Mouse (Mus musculus): Measurements from ENCODE around the gene Ankrd11. TPM values are rescaled to one million over a fixed set of nuclear protein-coding genes. Genes with fewer than 3 reads are reported as not detected.

Gene Ankrd11
- polyA plus RNA-seq, 1 experiment, result 56.4 TPM

DNA sequence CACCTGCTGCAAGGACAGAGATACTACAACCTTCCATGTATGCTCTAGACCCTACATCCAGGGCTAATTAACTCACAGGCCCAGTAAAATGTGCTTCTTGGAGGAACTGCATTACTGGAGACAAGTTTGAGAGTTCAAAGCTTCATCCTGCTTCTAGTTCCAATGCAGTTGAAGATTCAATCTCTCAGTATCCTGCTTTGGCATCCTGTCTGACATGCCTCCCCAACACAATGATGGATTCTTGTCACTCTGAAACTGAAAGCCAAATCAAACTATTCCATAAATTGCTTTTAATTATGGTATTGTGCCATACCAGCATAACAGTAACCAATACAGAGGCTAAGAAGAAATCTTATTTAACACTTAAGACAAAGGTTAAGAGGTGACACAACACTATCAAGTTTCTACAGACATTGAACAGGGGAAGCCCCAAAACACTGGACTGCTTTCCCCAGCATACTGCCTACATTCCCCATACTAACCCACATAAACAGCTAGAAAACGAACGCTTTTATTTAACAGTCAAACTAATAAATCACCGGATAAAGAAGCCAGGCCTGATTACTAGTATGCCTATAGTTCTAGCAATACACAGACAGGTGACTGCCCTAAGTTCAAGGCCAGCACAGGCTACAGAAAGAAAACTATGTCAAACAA, 72.0 kb downstream of the Ankrd11 start:
- H3K36me3 ChIP-seq (ENCODE audit: control insufficient read depth, insufficient read depth), result peaks cover 14% of the 10 kb centered on the region
- no peak overlapping the region for H3K4me2 ChIP-seq (ENCODE audit: low read depth)
- peaks cover 100% of the 10 kb centered on the region for H3K79me2 ChIP-seq (ENCODE audit: control insufficient read depth, insufficient read depth)
- H3K4me3 ChIP-seq, result no peak overlapping the region
- H3ac ChIP-seq (ENCODE audit: control insufficient read depth, insufficient read length), result no peak overlapping the region
- H3K27me3 ChIP-seq (ENCODE audit: control insufficient read depth, insufficient read depth, insufficient read length), result no peaks in the 10 kb centered on the region
- TF ChIP-seq TCF3 (IDR thresholded peaks at IDR 0.05; ENCODE audit: insufficient read length, low read depth) (no peak), E2F4 (IDR thresholded peaks at IDR 0.05; ENCODE audit: insufficient read depth) (no peak), POLR2AphosphoS2 (IDR thresholded peaks at IDR 0.05; ENCODE audit: insufficient read length, low read depth) (no peak), REST (IDR thresholded peaks at IDR 0.05; ENCODE audit: insufficient read depth, insufficient read length) (no peak), MAX (IDR thresholded peaks at IDR 0.05; ENCODE audit: low read depth) (no peak), MYOG (IDR thresholded peaks at IDR 0.05; ENCODE audit: control insufficient read depth in 1 of 3, insufficient read depth in 1 of 3, insufficient read length in 2 of 3, low read depth in 2 of 3) (no peak), CEBPB (IDR thresholded peaks at IDR 0.05; ENCODE audit: insufficient read depth, poor library complexity, severe bottlenecking) (no peak), MYOD1 (IDR thresholded peaks at IDR 0.05; ENCODE audit: control insufficient read depth in 1 of 3, insufficient read length in 2 of 3, low read depth in 2 of 3) (no peak), USF1 (IDR thresholded peaks at IDR 0.05; ENCODE audit: low read depth) (no peak), POLR2A (IDR thresholded peaks at IDR 0.05; ENCODE audit: insufficient read length, low read depth) (no peak), TCF12 (IDR thresholded peaks at IDR 0.05; ENCODE audit: insufficient read depth, poor library complexity, severe bottlenecking) (no peak), SRF (IDR thresholded peaks at IDR 0.05; ENCODE audit: control insufficient read depth, insufficient read length, low read depth) (no peak)

- no peak overlapping the region for H3K4me2 ChIP-seq (ENCODE audit: low read depth)
- TF ChIP-seq MYOG (IDR thresholded peaks at IDR 0.05; ENCODE audit: control insufficient read depth in 1 of 3, insufficient read depth in 1 of 3, insufficient read length in 2 of 3, low read depth in 2 of 3) (no peak), POLR2AphosphoS2 (IDR thresholded peaks at IDR 0.05; ENCODE audit: insufficient read length, low read depth) (no peak), SRF (IDR thresholded peaks at IDR 0.05; ENCODE audit: control insufficient read depth, insufficient read length, low read depth) (no peak), CEBPB (IDR thresholded peaks at IDR 0.05; ENCODE audit: insufficient read depth, poor library complexity, severe bottlenecking) (no peak), TCF12 (IDR thresholded peaks at IDR 0.05; ENCODE audit: insufficient read depth, poor library complexity, severe bottlenecking) (no peak), MYOD1 (IDR thresholded peaks at IDR 0.05; ENCODE audit: control insufficient read depth in 1 of 3, insufficient read length in 2 of 3, low read depth in 2 of 3) (no peak), REST (IDR thresholded peaks at IDR 0.05; ENCODE audit: insufficient read depth, insufficient read length) (no peak), E2F4 (IDR thresholded peaks at IDR 0.05; ENCODE audit: insufficient read depth) (no peak), POLR2A (IDR thresholded peaks at IDR 0.05; ENCODE audit: insufficient read length, low read depth) (no peak)
Measured at GRCm38 (mm10) chr8:122968145-122968544, 73.9 kb downstream of the Ankrd11 start.

DNA sequence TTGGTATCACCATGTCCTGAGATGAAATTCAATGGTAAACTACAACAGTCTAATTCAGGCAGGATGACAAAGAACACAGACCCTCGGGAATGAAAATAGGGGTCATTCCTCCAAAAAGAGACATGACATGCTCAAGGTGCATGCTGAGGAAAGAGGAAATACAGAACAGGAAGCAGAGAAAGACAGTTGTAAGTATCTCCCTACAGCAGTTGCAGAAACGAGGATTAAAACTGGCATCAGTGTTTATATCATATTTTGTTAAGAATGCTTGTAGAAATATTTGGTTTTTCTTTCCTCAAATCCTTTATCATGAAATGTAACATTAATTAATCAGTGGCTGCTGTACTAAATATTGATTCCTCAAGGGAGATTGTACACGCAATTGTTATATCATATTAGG, 75.4 kb downstream of the Ankrd11 start:
- no peak overlapping the region for H3K4me2 ChIP-seq (ENCODE audit: low read depth)

More at GRCm38 (mm10) chr8:122968145-122968544, 73.9 kb downstream of the Ankrd11 start:
- H3K4me3 ChIP-seq, result no peak overlapping the region
- no peak overlapping the region for H3ac ChIP-seq (ENCODE audit: control insufficient read depth, insufficient read length)
- no peaks in the 10 kb centered on the region for H3K27me3 ChIP-seq (ENCODE audit: control insufficient read depth, insufficient read depth, insufficient read length)
- peaks cover 100% of the 10 kb centered on the region for H3K79me2 ChIP-seq (ENCODE audit: control insufficient read depth, insufficient read depth)
- H3K36me3 ChIP-seq (ENCODE audit: control insufficient read depth, insufficient read depth), result peaks cover 9% of the 10 kb centered on the region

GRCm38 (mm10) chr8:122962046-122962445, 80.0 kb downstream of the Ankrd11 start:
- Histone ChIP-seq H3K4me3 (no peak overlapping the region), H3K36me3 (ENCODE audit: control insufficient read depth, insufficient read depth) (no peaks in the 10 kb centered on the region), H3K79me2 (ENCODE audit: control insufficient read depth, insufficient read depth) (peaks cover 100% of the 10 kb centered on the region), H3K27me3 (ENCODE audit: control insufficient read depth, insufficient read depth, insufficient read length) (no peaks in the 10 kb centered on the region), H3K4me2 (ENCODE audit: low read depth) (peak overlapping the region; percentile 51), H3ac (ENCODE audit: control insufficient read depth, insufficient read length) (no peak overlapping the region)
- TF ChIP-seq MAX (IDR thresholded peaks at IDR 0.05; ENCODE audit: low read depth), result no peak
- TF ChIP-seq REST (IDR thresholded peaks at IDR 0.05; ENCODE audit: insufficient read depth, insufficient read length), result no peak
- TF ChIP-seq TCF3 (IDR thresholded peaks at IDR 0.05; ENCODE audit: insufficient read length, low read depth), result no peak
- no peak for TF ChIP-seq MYOD1 (IDR thresholded peaks at IDR 0.05; ENCODE audit: control insufficient read depth in 1 of 3, insufficient read length in 2 of 3, low read depth in 2 of 3)
- no peak for TF ChIP-seq POLR2A (IDR thresholded peaks at IDR 0.05; ENCODE audit: insufficient read length, low read depth)
- no peak for TF ChIP-seq CEBPB (IDR thresholded peaks at IDR 0.05; ENCODE audit: insufficient read depth, poor library complexity, severe bottlenecking)
- TF ChIP-seq SRF (IDR thresholded peaks at IDR 0.05; ENCODE audit: control insufficient read depth, insufficient read length, low read depth), result no peak
- TF ChIP-seq USF1 (IDR thresholded peaks at IDR 0.05; ENCODE audit: low read depth), result no peak
- TF ChIP-seq MYOG (IDR thresholded peaks at IDR 0.05; ENCODE audit: control insufficient read depth in 1 of 3, insufficient read depth in 1 of 3, insufficient read length in 2 of 3, low read depth in 2 of 3), result no peak
- TF ChIP-seq TCF12 (IDR thresholded peaks at IDR 0.05; ENCODE audit: insufficient read depth, poor library complexity, severe bottlenecking), result no peak
- TF ChIP-seq E2F4 (IDR thresholded peaks at IDR 0.05; ENCODE audit: insufficient read depth), result no peak
- no peak for TF ChIP-seq POLR2AphosphoS2 (IDR thresholded peaks at IDR 0.05; ENCODE audit: insufficient read length, low read depth)

More for the DNA sequence above, 75.4 kb downstream of the Ankrd11 start:
- H3K36me3 ChIP-seq (ENCODE audit: control insufficient read depth, insufficient read depth), result peaks cover 7% of the 10 kb centered on the region
- no peak overlapping the region for H3ac ChIP-seq (ENCODE audit: control insufficient read depth, insufficient read length)
- H3K79me2 ChIP-seq (ENCODE audit: control insufficient read depth, insufficient read depth), result peaks cover 100% of the 10 kb centered on the region
- H3K27me3 ChIP-seq (ENCODE audit: control insufficient read depth, insufficient read depth, insufficient read length), result no peaks in the 10 kb centered on the region
- H3K4me3 ChIP-seq, result no peak overlapping the region
- TF ChIP-seq CEBPB (IDR thresholded peaks at IDR 0.05; ENCODE audit: insufficient read depth, poor library complexity, severe bottlenecking) (no peak), MYOG (IDR thresholded peaks at IDR 0.05; ENCODE audit: control insufficient read depth in 1 of 3, insufficient read depth in 1 of 3, insufficient read length in 2 of 3, low read depth in 2 of 3) (no peak), POLR2AphosphoS2 (IDR thresholded peaks at IDR 0.05; ENCODE audit: insufficient read length, low read depth) (no peak), USF1 (IDR thresholded peaks at IDR 0.05; ENCODE audit: low read depth) (no peak), E2F4 (IDR thresholded peaks at IDR 0.05; ENCODE audit: insufficient read depth) (no peak), TCF12 (IDR thresholded peaks at IDR 0.05; ENCODE audit: insufficient read depth, poor library complexity, severe bottlenecking) (no peak), POLR2A (IDR thresholded peaks at IDR 0.05; ENCODE audit: insufficient read length, low read depth) (no peak), TCF3 (IDR thresholded peaks at IDR 0.05; ENCODE audit: insufficient read length, low read depth) (no peak), MAX (IDR thresholded peaks at IDR 0.05; ENCODE audit: low read depth) (no peak), SRF (IDR thresholded peaks at IDR 0.05; ENCODE audit: control insufficient read depth, insufficient read length, low read depth) (no peak)

Measured in myocyte (in vitro differentiated cells).